In the genomic region with DNA sequence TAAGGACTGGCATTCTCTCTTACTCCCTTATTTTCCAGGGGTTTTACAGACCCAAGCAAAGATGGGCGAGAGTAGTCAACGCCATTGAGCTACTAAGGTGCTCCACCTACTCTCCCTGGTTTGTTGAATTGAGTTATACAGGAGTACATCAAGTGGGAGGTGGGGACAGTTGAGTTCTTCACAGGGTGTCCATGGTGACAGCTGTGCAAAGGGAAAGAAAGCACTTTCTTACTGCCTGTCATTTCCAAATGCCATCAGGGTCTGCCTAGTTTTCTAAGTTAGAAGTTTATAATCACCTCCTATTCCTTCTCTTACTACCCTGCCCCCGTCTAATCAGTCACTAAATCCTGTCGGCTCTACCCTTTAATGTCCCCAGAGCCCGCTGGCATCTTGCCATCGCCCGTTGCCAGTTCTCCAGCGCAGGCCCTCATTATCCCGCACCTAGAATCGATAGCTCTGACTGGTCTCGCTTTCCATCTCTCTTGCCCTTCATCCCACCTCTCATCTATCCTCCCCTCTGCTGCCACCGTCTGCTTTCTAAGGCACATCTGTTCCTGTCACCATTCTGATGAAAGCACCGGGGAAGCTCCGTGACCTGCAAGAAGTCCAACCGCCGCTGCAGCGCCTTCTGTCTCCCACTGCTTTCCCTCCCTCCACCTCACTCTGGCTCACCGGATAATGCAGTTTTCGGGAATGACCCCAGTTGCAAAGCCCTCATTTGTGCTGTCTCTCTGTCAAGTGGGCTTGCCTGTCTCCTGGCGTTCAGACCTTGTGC, we compare ENCODE assay signal across 8 mouse cellular contexts. TPM values are rescaled to one million over a fixed set of nuclear protein-coding genes. Genes with fewer than 3 reads are reported as not detected.
DNase-seq lines count a peak whose midpoint lies in the region; ATAC-seq lines count a peak whose summit lies in the region.

No protein-coding gene starts in this region.

- no peaks in the 10 kb centered on the region for H3K36me3 ChIP-seq in heart, embryonic 16.5 days (ENCODE audit: control insufficient read depth, insufficient read depth)
- H3K36me3 ChIP-seq in hindbrain, embryonic 11.5 days (ENCODE audit: control insufficient read depth, insufficient read depth, low read length): no peaks in the 10 kb centered on the region
- H3K36me3 ChIP-seq in midbrain, embryonic 10.5 days: no peaks in the 10 kb centered on the region

- peak overlapping the region; percentile 32 for H3K4me3 ChIP-seq in heart, embryonic 16.5 days (ENCODE audit: low read length)
- no peak overlapping the region for H3K4me3 ChIP-seq in hindbrain, embryonic 11.5 days (ENCODE audit: low read depth, low read length)
- H3K4me3 ChIP-seq in midbrain, embryonic 10.5 days: peak overlapping the region; percentile 12; the same call in 1 of the 2 replicates

- ATAC-seq in heart, embryonic 16.5 days (replicated peaks; ENCODE audit: extremely low read depth, insufficient read depth, low FRiP score): no peak
- ATAC-seq in hindbrain, embryonic 11.5 days (ENCODE audit: low FRiP score): 0 out of 2 replicates have a peak, but pooled peaks have one; percentile 17
- no peak for ATAC-seq in megakaryocyte, adult 5-6 weeks (ENCODE audit: poor library complexity, severe bottlenecking)

- WGBS in heart, embryonic 16.5 days: 21% methylated on average over 20 of the region's 20 CpGs
- WGBS in hindbrain, embryonic 11.5 days: 27% methylated on average over 20 of the region's 20 CpGs
- 37% methylated on average over 20 of the region's 20 CpGs for WGBS in midbrain, embryonic 10.5 days

- H3K4me2 ChIP-seq in heart, embryonic 16.5 days (ENCODE audit: low read depth, low read length): peak overlapping the region; percentile 59
- H3K4me2 ChIP-seq in hindbrain, embryonic 11.5 days (replicated peaks; ENCODE audit: low read depth, low read length): 0 out of 2 replicates have a peak overlapping the region, but pooled peaks have one; percentile 11

- peaks cover 9% of the 10 kb centered on the region for H3K4me1 ChIP-seq in heart, embryonic 16.5 days (ENCODE audit: control insufficient read depth, insufficient read depth, low read length)
- H3K4me1 ChIP-seq in hindbrain, embryonic 11.5 days (replicated peaks; ENCODE audit: control insufficient read depth, insufficient read depth, low read length): no peaks in the 10 kb centered on the region
- H3K4me1 ChIP-seq in midbrain, embryonic 10.5 days: peaks cover 16% of the 10 kb centered on the region

- H3K27ac ChIP-seq in heart, embryonic 16.5 days (ENCODE audit: low read length): no peak overlapping the region
- H3K27ac ChIP-seq in hindbrain, embryonic 11.5 days (ENCODE audit: low read depth, low read length): no peak overlapping the region
- no peak overlapping the region for H3K27ac ChIP-seq in midbrain, embryonic 10.5 days (replicated peaks)

- H3K9ac ChIP-seq in heart, embryonic 16.5 days (ENCODE audit: low read length): peak overlapping the region; percentile 29
- H3K9ac ChIP-seq in hindbrain, embryonic 11.5 days (ENCODE audit: low read depth, low read length): no peak overlapping the region

- H3K9me3 ChIP-seq in heart, embryonic 16.5 days (replicated peaks; ENCODE audit: control insufficient read depth, low read length): no peaks in the 10 kb centered on the region
- H3K9me3 ChIP-seq in hindbrain, embryonic 11.5 days (ENCODE audit: control insufficient read depth, low read length): no peaks in the 10 kb centered on the region
- H3K9me3 ChIP-seq in midbrain, embryonic 10.5 days (replicated peaks): no peaks in the 10 kb centered on the region

- no peak for DNase-seq in heart, adult 11 months
- DNase-seq in brain, adult 2 months (ENCODE audit: low read depth, low spot score): peak; percentile 32
- no peak for DNase-seq in hindbrain, embryonic 11.5 days (ENCODE audit: low spot score)
- DNase-seq in midbrain, embryonic 10.5 days (ENCODE audit: low spot score): peak; percentile 14
- DNase-seq in adipocyte (ENCODE audit: low spot score): no peak
- DNase-seq in cerebellum, adult 11 months: no peak

- 0 out of 2 replicates have a peak, but pooled peaks cover 3% of the 10 kb centered on the region for H3K27me3 ChIP-seq in heart, embryonic 16.5 days (ENCODE audit: control insufficient read depth, insufficient read depth, low read length)
- H3K27me3 ChIP-seq in hindbrain, embryonic 11.5 days (ENCODE audit: control insufficient read depth, insufficient read depth, low read length): no peaks in the 10 kb centered on the region
- H3K27me3 ChIP-seq in midbrain, embryonic 10.5 days (ENCODE audit: low read depth, poor library complexity, severe bottlenecking): peaks cover 20% of the 10 kb centered on the region

RNA-seq across cellular contexts. Expression of gene Pigm, which starts 15.6 kb away (rescaled TPM):
- polyA plus RNA-seq in heart, embryonic 16.5 days (2015; fragmentation: Nextera tagmentation; extraction: Ambion mirVana): 3.5 and 3.7 TPM in 2 replicates
- 11.0 and 11.8 TPM in 2 replicates for polyA plus RNA-seq in hindbrain, embryonic 11.5 days (2014; fragmentation: Nextera tagmentation; extraction: Ambion mirVana)
- 9.3 and 9.9 TPM in 2 replicates for polyA plus RNA-seq in midbrain, embryonic 10.5 days (2016; fragmentation: Nextera tagmentation; extraction: Ambion mirVana)
- total RNA-seq in megakaryocyte, adult 5-6 weeks (2015): 14.1 and 15.5 TPM in 2 replicates
- 14.8 and 15.1 TPM in 2 replicates for total RNA-seq in megakaryocyte, adult 5-6 weeks (2017)

RNA-seq across cellular contexts. Expression of gene Kcnj10, which starts 51.0 kb away (rescaled TPM):
- polyA plus RNA-seq in heart, embryonic 16.5 days (2015; fragmentation: Nextera tagmentation; extraction: Ambion mirVana): 0.04 and 0.05 TPM in 2 replicates
- polyA plus RNA-seq in hindbrain, embryonic 11.5 days (2014; fragmentation: Nextera tagmentation; extraction: Ambion mirVana): 0.73 TPM in 2 replicates
- 0.46 and 0.75 TPM in 2 replicates for polyA plus RNA-seq in midbrain, embryonic 10.5 days (2016; fragmentation: Nextera tagmentation; extraction: Ambion mirVana)
- 0.23 and 0.42 TPM in 2 replicates for total RNA-seq in megakaryocyte, adult 5-6 weeks (2015)
- 0.26 and 0.28 TPM in 2 replicates for total RNA-seq in megakaryocyte, adult 5-6 weeks (2017)

Comparison
In these comparisons a context has a peak if more than half of its experiments do, and no peak if none do; other contexts are left out.
1. DNase-seq: peak in brain, adult 2 months (single experiment) and midbrain, embryonic 10.5 days (single experiment); none in heart, adult 11 months (single experiment), hindbrain, embryonic 11.5 days (single experiment), adipocyte (single experiment) and cerebellum, adult 11 months (single experiment).